Mouse (Mus musculus) megakaryocyte-erythroid progenitor cell, adult 5-6 weeks (primary cell): ENCODE data around the gene Map3k11. TPM values are rescaled to one million over a fixed set of nuclear protein-coding genes. Genes with fewer than 3 reads are reported as not detected.

ENCODE experiments used
- total RNA-seq, 2 experiments: library from RNA; stranded (forward) in 1 of 2; stranded (reverse) in 1 of 2; fragments of 200-1000, 215-1000 nt in 1 of 2; fragments of >200 nt in 1 of 2; fragmentation: Nextera tagmentation in 1 of 2; gene quantifications; 2 replicates each; pipeline ENCODE4 v1.2.3; 2014 to 2017

Gene Map3k11
- total RNA-seq, 2 experiments from 2014 or later, result 10.9 to 17.8 TPM

Other genes starting within 250 kb of the Map3k11 start
- gene Fosl1, start 241.2 kb upstream of the Map3k11 start, total RNA-seq (2014; fragmentation: Nextera tagmentation), result 0.66 and 1.1 TPM in 2 replicates
- 0.30 and 1.9 TPM in 2 replicates for gene Fosl1, start 241.2 kb upstream of the Map3k11 start, total RNA-seq (2017)
- gene Ccdc85b, start 230.8 kb upstream of the Map3k11 start, total RNA-seq (2014; fragmentation: Nextera tagmentation), result 2.6 and 2.9 TPM in 2 replicates
- 2.1 and 2.5 TPM in 2 replicates for gene Ccdc85b, start 230.8 kb upstream of the Map3k11 start, total RNA-seq (2017)
- gene Fibp, start 228.1 kb upstream of the Map3k11 start, total RNA-seq (2014; fragmentation: Nextera tagmentation), result 54.4 and 96.5 TPM in 2 replicates
- gene Fibp, start 228.1 kb upstream of the Map3k11 start, total RNA-seq (2017), result 40.7 and 51.8 TPM in 2 replicates
- gene Ctsw, start 220.2 kb upstream of the Map3k11 start, total RNA-seq (2014; fragmentation: Nextera tagmentation), result 4.9 and 10.5 TPM in 2 replicates
- gene Ctsw, start 220.2 kb upstream of the Map3k11 start, total RNA-seq (2017), result 0.53 and 8.4 TPM in 2 replicates
- gene Efemp2, start 214.8 kb upstream of the Map3k11 start, total RNA-seq (2014; fragmentation: Nextera tagmentation), result 2.3 TPM in 1 of 2 replicates, not detected in the other
- gene Efemp2, start 214.8 kb upstream of the Map3k11 start, total RNA-seq (2017), result not detected in 2 replicates
- 24.6 and 40.6 TPM in 2 replicates for gene Mus81, start 200.3 kb upstream of the Map3k11 start, total RNA-seq (2014; fragmentation: Nextera tagmentation)
- gene Mus81, start 200.3 kb upstream of the Map3k11 start, total RNA-seq (2017), result 6.4 and 11.4 TPM in 2 replicates
- 862 and 969 TPM in 2 replicates for gene Cfl1, start 198.3 kb upstream of the Map3k11 start, total RNA-seq (2014; fragmentation: Nextera tagmentation)
- gene Cfl1, start 198.3 kb upstream of the Map3k11 start, total RNA-seq (2017), result 783 and 1,100 TPM in 2 replicates
- 1.6 and 4.6 TPM in 2 replicates for gene 1700020D05Rik, start 185.0 kb upstream of the Map3k11 start, total RNA-seq (2014; fragmentation: Nextera tagmentation)
- gene 1700020D05Rik, start 185.0 kb upstream of the Map3k11 start, total RNA-seq (2017), result 0.88 TPM in 1 of 2 replicates, not detected in the other
- gene Snx32, start 178.2 kb upstream of the Map3k11 start, total RNA-seq (2014; fragmentation: Nextera tagmentation), result 6.6 TPM in 2 replicates
- gene Snx32, start 178.2 kb upstream of the Map3k11 start, total RNA-seq (2017), result 0.61 and 4.6 TPM in 2 replicates
- not detected in 2 replicates for gene Ovol1, start 128.1 kb upstream of the Map3k11 start, total RNA-seq (2014; fragmentation: Nextera tagmentation)
- gene Ovol1, start 128.1 kb upstream of the Map3k11 start, total RNA-seq (2017), result not detected in 2 replicates
- gene Ap5b1, start 120.7 kb upstream of the Map3k11 start, total RNA-seq (2014; fragmentation: Nextera tagmentation), result 4.0 and 5.5 TPM in 2 replicates
- 1.4 and 4.3 TPM in 2 replicates for gene Ap5b1, start 120.7 kb upstream of the Map3k11 start, total RNA-seq (2017)
- gene Rnaseh2c, start 86.9 kb upstream of the Map3k11 start, total RNA-seq (2014; fragmentation: Nextera tagmentation), result 173 and 247 TPM in 2 replicates
- gene Rnaseh2c, start 86.9 kb upstream of the Map3k11 start, total RNA-seq (2017), result 72.8 and 97.8 TPM in 2 replicates
- 46.2 and 55.6 TPM in 2 replicates for gene Kat5, start 78.5 kb upstream of the Map3k11 start, total RNA-seq (2014; fragmentation: Nextera tagmentation)
- 60.7 and 86.1 TPM in 2 replicates for gene Kat5, start 78.5 kb upstream of the Map3k11 start, total RNA-seq (2017)
- 64.8 and 66.0 TPM in 2 replicates for gene Rela, start 51.3 kb upstream of the Map3k11 start, total RNA-seq (2014; fragmentation: Nextera tagmentation)
- 36.1 and 49.7 TPM in 2 replicates for gene Rela, start 51.3 kb upstream of the Map3k11 start, total RNA-seq (2017)
- 44.7 and 51.2 TPM in 2 replicates for gene Sipa1, start 25.0 kb upstream of the Map3k11 start, total RNA-seq (2014; fragmentation: Nextera tagmentation)
- 16.4 and 16.5 TPM in 2 replicates for gene Sipa1, start 25.0 kb upstream of the Map3k11 start, total RNA-seq (2017)
- gene Pcnx3, start 166 bp downstream of the Map3k11 start, total RNA-seq (2014; fragmentation: Nextera tagmentation), result 55.8 and 72.0 TPM in 2 replicates
- gene Pcnx3, start 166 bp downstream of the Map3k11 start, total RNA-seq (2017), result 8.2 and 14.4 TPM in 2 replicates
- not detected in 2 replicates for gene Kcnk7, start 15.6 kb downstream of the Map3k11 start, total RNA-seq (2014; fragmentation: Nextera tagmentation)
- gene Kcnk7, start 15.6 kb downstream of the Map3k11 start, total RNA-seq (2017), result 0.19 TPM in 1 of 2 replicates, not detected in the other
- 43.9 and 46.1 TPM in 2 replicates for gene Ehbp1l1, start 37.6 kb downstream of the Map3k11 start, total RNA-seq (2014; fragmentation: Nextera tagmentation)
- gene Ehbp1l1, start 37.6 kb downstream of the Map3k11 start, total RNA-seq (2017), result 42.4 and 43.6 TPM in 2 replicates
- gene Fam89b, start 40.9 kb downstream of the Map3k11 start, total RNA-seq (2014; fragmentation: Nextera tagmentation), result 34.3 and 35.1 TPM in 2 replicates
- 12.5 and 13.3 TPM in 2 replicates for gene Fam89b, start 40.9 kb downstream of the Map3k11 start, total RNA-seq (2017)
- 3.5 and 4.4 TPM in 2 replicates for gene Ltbp3, start 52.2 kb downstream of the Map3k11 start, total RNA-seq (2014; fragmentation: Nextera tagmentation)
- 3.4 TPM in 2 replicates for gene Ltbp3, start 52.2 kb downstream of the Map3k11 start, total RNA-seq (2017)
- 28.7 and 43.4 TPM in 2 replicates for gene Scyl1, start 82.7 kb downstream of the Map3k11 start, total RNA-seq (2014; fragmentation: Nextera tagmentation)
- gene Scyl1, start 82.7 kb downstream of the Map3k11 start, total RNA-seq (2017), result 20.2 and 23.1 TPM in 2 replicates
- gene Frmd8, start 186.5 kb downstream of the Map3k11 start, total RNA-seq (2014; fragmentation: Nextera tagmentation), result 12.5 and 14.1 TPM in 2 replicates
- gene Frmd8, start 186.5 kb downstream of the Map3k11 start, total RNA-seq (2017), result 10.7 and 14.3 TPM in 2 replicates
- 10.0 and 20.1 TPM in 2 replicates for gene Slc25a45, start 189.1 kb downstream of the Map3k11 start, total RNA-seq (2014; fragmentation: Nextera tagmentation)
- 11.7 and 11.9 TPM in 2 replicates for gene Slc25a45, start 189.1 kb downstream of the Map3k11 start, total RNA-seq (2017)
- gene Tigd3, start 205.4 kb downstream of the Map3k11 start, total RNA-seq (2014; fragmentation: Nextera tagmentation), result 5.3 and 5.9 TPM in 2 replicates
- gene Tigd3, start 205.4 kb downstream of the Map3k11 start, total RNA-seq (2017), result 2.2 and 3.1 TPM in 2 replicates
- gene Dpf2, start 224.3 kb downstream of the Map3k11 start, total RNA-seq (2014; fragmentation: Nextera tagmentation), result 91.2 and 95.9 TPM in 2 replicates
- 75.0 and 124 TPM in 2 replicates for gene Dpf2, start 224.3 kb downstream of the Map3k11 start, total RNA-seq (2017)
- gene Cdc42ep2, start 236.1 kb downstream of the Map3k11 start, total RNA-seq (2014; fragmentation: Nextera tagmentation), result 0.77 TPM in 1 of 2 replicates, not detected in the other
- not detected in 2 replicates for gene Cdc42ep2, start 236.1 kb downstream of the Map3k11 start, total RNA-seq (2017)